Mouse (Mus musculus) embryonic facial prominence, embryonic 11.5 days (tissue): ENCODE measurements around the gene Gsk3b. TPM values are rescaled to one million over a fixed set of nuclear protein-coding genes. Genes with fewer than 3 reads are reported as not detected.

ENCODE experiments used
- ATAC-seq: fragments of 200-750 bp; cut with Nextera tagmentation; replicated peaks from 2 replicates; pipeline ENCODE4 v1.8.0; 2017; ENCODE audit warnings: low read depth; ENCODE audit not compliant: insufficient number of reproducible peaks, low FRiP score, low TSS enrichment
- DNase-seq: peaks from one replicate; pipeline ENCODE4 v3.0.0-alpha.2; 2015; ENCODE audit warnings: low spot score
- H3K27ac ChIP-seq: fragments of 300-500 bp; sonication (generic); replicated peaks from 2 replicates; pipeline ENCODE4 v1.5.1; 2014; ENCODE audit warnings: mild to moderate bottlenecking, low read depth, low read length, control low read depth
- H3K27me3 ChIP-seq: fragments of 300-500 bp; sonication (generic); 2 replicates; pipeline ENCODE4 v1.6.1; 2014; ENCODE audit warnings: mild to moderate bottlenecking, low read length, moderate library complexity, mixed read lengths; ENCODE audit not compliant: control insufficient read depth, insufficient read depth
- H3K36me3 ChIP-seq: fragments of 300-500 bp; sonication (generic); replicated peaks from 2 replicates; pipeline ENCODE4 v1.6.1; 2014; ENCODE audit warnings: low read depth, mild to moderate bottlenecking, low read length, moderate library complexity, mixed read lengths; ENCODE audit not compliant: control insufficient read depth, insufficient read depth
- H3K4me1 ChIP-seq: fragments of 300-500 bp; sonication (generic); 2 replicates; pipeline ENCODE4 v1.6.1; 2014; ENCODE audit warnings: low read length, mixed read lengths; ENCODE audit not compliant: control insufficient read depth, insufficient read depth
- H3K4me2 ChIP-seq: fragments of 300-500 bp; sonication (generic); 2 replicates; pipeline ENCODE4 v1.6.1; 2014; ENCODE audit warnings: low read depth, mild to moderate bottlenecking, control low read depth, low read length, moderate library complexity
- H3K4me3 ChIP-seq: fragments of 300-500 bp; sonication (generic); 2 replicates; pipeline ENCODE4 v1.5.1; 2014; ENCODE audit warnings: low read depth, low read length, control low read depth
- H3K9ac ChIP-seq: fragments of 300-500 bp; sonication (generic); replicated peaks from 2 replicates; pipeline ENCODE4 v1.6.1; 2014; ENCODE audit warnings: mild to moderate bottlenecking, control low read depth, low read length
- H3K9me3 ChIP-seq: fragments of 300-500 bp; sonication (generic); replicated peaks from 2 replicates; pipeline ENCODE4 v1.6.1; 2016; ENCODE audit warnings: mild to moderate bottlenecking, low read length, inconsistent platforms, mixed read lengths; ENCODE audit not compliant: control insufficient read depth
- WGBS: fragments of 180-500 bp; shearing (Covaris S2); extraction: QIAGEN DNeasy Blood & Tissue Kit; methylation state at CpG from one replicate; pipeline ENCODE4 v1.1.7; 2014; 5-methylcytosine and 5-hydroxymethylcytosine counted together
- polyA plus RNA-seq: library from polyadenylated mRNA; unstranded; fragments of >200 nt; fragmentation: Nextera tagmentation; extraction: Ambion mirVana; gene quantifications from 2 replicates; pipeline ENCODE4 v1.2.1, GENCODE M21; 2014

The Gsk3b gene
- polyA plus RNA-seq, 1 experiment from 2014 or later = 81.9 TPM

GRCm38 (mm10) chr16:38091041-38091440, 2.2 kb downstream of the Gsk3b start:
- Histone ChIP-seq H3K4me2 (peak overlapping the region; percentile 73), H3K36me3 (no peaks in the 10 kb centered on the region), H3K27ac (no peak overlapping the region), H3K27me3 (no peaks in the 10 kb centered on the region), H3K9me3 (no peaks in the 10 kb centered on the region), H3K4me1 (no peaks in the 10 kb centered on the region), H3K9ac (peak overlapping the region; percentile 75), H3K4me3 (peak overlapping the region; percentile 83)
- ATAC-seq (no peak), DNase-seq (no peak)
- 0% methylated on average over 5 of the region's 5 CpGs for WGBS

GRCm38 (mm10) chr16:38091706-38092105, 2.9 kb downstream of the Gsk3b start:
- ATAC-seq (no peak), DNase-seq (no peak)
- H3K36me3 ChIP-seq = no peaks in the 10 kb centered on the region
- peak overlapping the region; percentile 41; the same call in 1 of the 2 replicates for H3K9ac ChIP-seq
- peak overlapping the region; percentile 73 for H3K4me2 ChIP-seq
- no peaks in the 10 kb centered on the region for H3K27me3 ChIP-seq
- H3K9me3 ChIP-seq = no peaks in the 10 kb centered on the region
- H3K4me1 ChIP-seq = no peaks in the 10 kb centered on the region
- H3K4me3 ChIP-seq = peak overlapping the region; percentile 83
- no peak overlapping the region for H3K27ac ChIP-seq
- 18% methylated on average over 5 of the region's 5 CpGs for WGBS

GRCm38 (mm10) chr16:38092598-38092997, 3.8 kb downstream of the Gsk3b start:
- ATAC-seq (no peak), DNase-seq (peak; percentile 8)
- H3K4me3 ChIP-seq = peak overlapping the region; percentile 50
- H3K9me3 ChIP-seq = no peaks in the 10 kb centered on the region
- no peaks in the 10 kb centered on the region for H3K27me3 ChIP-seq
- no peaks in the 10 kb centered on the region for H3K36me3 ChIP-seq
- H3K4me1 ChIP-seq = no peaks in the 10 kb centered on the region
- H3K4me2 ChIP-seq = peak overlapping the region; percentile 81
- H3K9ac ChIP-seq = peak overlapping the region; percentile 37
- WGBS = 14% methylated on average over 4 of the region's 4 CpGs
- H3K27ac ChIP-seq = no peak overlapping the region

- WGBS = 67% methylated on average over 5 of the region's 5 CpGs
- no peaks in the 10 kb centered on the region for H3K4me1 ChIP-seq
- H3K36me3 ChIP-seq = no peaks in the 10 kb centered on the region; the same call in 1 of the 2 replicates
- no peaks in the 10 kb centered on the region for H3K27me3 ChIP-seq
- DNase-seq (no peak), ATAC-seq (no peak)
- H3K27ac ChIP-seq = no peak overlapping the region
- H3K9me3 ChIP-seq = no peaks in the 10 kb centered on the region
- H3K4me3 ChIP-seq = no peak overlapping the region
- no peak overlapping the region for H3K4me2 ChIP-seq
- no peak overlapping the region for H3K9ac ChIP-seq
These were observed 6.5 kb downstream of the Gsk3b start for GRCm38 (mm10) chr16:38095181-38095851.

- no peak for DNase-seq
- Histone ChIP-seq H3K4me1 (no peaks in the 10 kb centered on the region), H3K4me2 (no peak overlapping the region), H3K36me3 (no peaks in the 10 kb centered on the region; the same call in 1 of the 2 replicates), H3K27ac (no peak overlapping the region), H3K9me3 (no peaks in the 10 kb centered on the region), H3K9ac (no peak overlapping the region), H3K4me3 (no peak overlapping the region), H3K27me3 (no peaks in the 10 kb centered on the region)
- WGBS = 88% methylated on average over 9 of the region's 9 CpGs
- no peak for ATAC-seq
These were observed 8.7 kb downstream of the Gsk3b start for GRCm38 (mm10) chr16:38097521-38097920.

- no peak for ATAC-seq
- H3K36me3 ChIP-seq = no peaks in the 10 kb centered on the region; the same call in 1 of the 2 replicates
These were observed 10.5 kb downstream of the Gsk3b start for GRCm38 (mm10) chr16:38099325-38099724.

GRCm38 (mm10) chr16:38100569-38100968, 11.8 kb downstream of the Gsk3b start:
- no peak overlapping the region for H3K27ac ChIP-seq
- WGBS = 87% methylated on average over 2 of the region's 2 CpGs
- no peaks in the 10 kb centered on the region; the same call in 1 of the 2 replicates for H3K36me3 ChIP-seq
- H3K4me1 ChIP-seq = no peaks in the 10 kb centered on the region
- DNase-seq = no peak
- H3K4me2 ChIP-seq = no peak overlapping the region
- no peaks in the 10 kb centered on the region for H3K9me3 ChIP-seq
- no peak overlapping the region for H3K9ac ChIP-seq
- no peak for ATAC-seq
- H3K4me3 ChIP-seq = no peak overlapping the region
- no peaks in the 10 kb centered on the region for H3K27me3 ChIP-seq

More at GRCm38 (mm10) chr16:38099325-38099724, 10.5 kb downstream of the Gsk3b start:
- Histone ChIP-seq H3K9ac (no peak overlapping the region), H3K4me2 (no peak overlapping the region), H3K27me3 (no peaks in the 10 kb centered on the region), H3K4me3 (no peak overlapping the region), H3K4me1 (no peaks in the 10 kb centered on the region), H3K9me3 (no peaks in the 10 kb centered on the region), H3K27ac (no peak overlapping the region)
- no peak for DNase-seq

GRCm38 (mm10) chr16:38105453-38105852, 16.7 kb downstream of the Gsk3b start:
- 92% methylated on average over 2 of the region's 2 CpGs for WGBS
- Histone ChIP-seq H3K9me3 (no peaks in the 10 kb centered on the region), H3K27me3 (no peaks in the 10 kb centered on the region), H3K4me3 (no peak overlapping the region), H3K4me1 (no peaks in the 10 kb centered on the region), H3K4me2 (no peak overlapping the region), H3K9ac (no peak overlapping the region), H3K27ac (no peak overlapping the region), H3K36me3 (no peaks in the 10 kb centered on the region)
- no peak for DNase-seq
- ATAC-seq = no peak
